Comparison of ENCODE assay signal across 9 mouse cellular contexts in the genomic region with DNA sequence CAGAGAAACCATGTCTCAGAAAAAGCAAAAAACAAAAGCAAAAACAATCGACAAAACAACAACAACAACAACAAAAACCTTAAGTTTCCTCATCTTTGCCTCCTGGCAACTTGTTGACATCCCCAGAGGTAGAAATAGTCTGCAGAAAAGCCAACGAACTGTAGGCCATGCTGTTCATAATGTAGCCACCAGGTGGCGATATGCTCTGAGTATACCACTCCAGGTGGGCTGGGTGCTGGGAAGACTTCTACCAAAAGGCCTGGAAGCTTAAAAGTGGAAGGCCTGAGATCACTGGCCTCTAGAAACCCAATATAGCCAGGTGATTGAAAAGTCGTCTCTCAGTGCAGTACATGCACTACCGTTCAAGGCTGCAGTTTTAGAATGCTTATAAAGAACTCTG. TPM values are rescaled to one million over a fixed set of nuclear protein-coding genes. Genes with fewer than 3 reads are reported as not detected.
DNase-seq lines count a peak whose midpoint lies in the region; ATAC-seq and TF ChIP-seq lines count a peak whose summit lies in the region.
"Had no signal": no experiment of that assay in that cellular context is flagged by ENCODE, and none has a peak within 500 bp of the region (broad histone marks: within the 10 kb centered on the region; RNA-seq: fewer than 3 reads in every experiment).

No protein-coding gene starts in this region.

- H3K36me3 ChIP-seq in G1E (replicated peaks), result no peaks in the 10 kb centered on the region
- no peaks in the 10 kb centered on the region for H3K36me3 ChIP-seq in lung, embryonic 14.5 days (ENCODE audit: insufficient read depth)

- TF ChIP-seq CTCF in G1E (IDR thresholded peaks at IDR 0.05; ENCODE audit: low read depth, low read length), result peak; percentile 94
- TF ChIP-seq CTCF in lung, embryonic 14.5 days (IDR thresholded peaks at IDR 0.05; ENCODE audit: low read depth), result peak; percentile 90

- H3K4me2 ChIP-seq in lung, embryonic 14.5 days, result no peak overlapping the region

- 14% methylated on average over 5 of the region's 5 CpGs for WGBS in large intestine, adult 2 months
- WGBS in lung, embryonic 14.5 days, result 20% methylated on average over 5 of the region's 5 CpGs

- no peak overlapping the region for H3K9ac ChIP-seq in lung, embryonic 14.5 days

- no peak for ATAC-seq in G1E (ENCODE audit: extremely low read depth, insufficient number of reproducible peaks, low FRiP score, poor library complexity, severe bottlenecking)
- no peak for ATAC-seq in lung, embryonic 14.5 days (ENCODE audit: insufficient read depth)

- no peaks in the 10 kb centered on the region for H3K9me3 ChIP-seq in G1E (replicated peaks)
- H3K9me3 ChIP-seq in lung, embryonic 14.5 days (ENCODE audit: low read depth, low read length), result no peaks in the 10 kb centered on the region

- H3K4me3 ChIP-seq in G1E (ENCODE audit: low read depth, low read length), result no peak overlapping the region
- H3K4me3 ChIP-seq in lung, embryonic 14.5 days (ENCODE audit: low read depth, low read length), result no peak overlapping the region

- H3K27ac ChIP-seq in lung, embryonic 14.5 days (ENCODE audit: low read depth), result no peak overlapping the region

- DNase-seq in A20 (ENCODE audit: low read depth, low spot score) (peak; percentile 75), G1E (ENCODE audit: low spot score) (peak; percentile 42)
- DNase-seq in cerebellum, adult 18-20 months, result peak; percentile 81 to 85
- peak; percentile 84 for DNase-seq in gastrocnemius, adult 18-20 months (ENCODE audit: low spot score)
- peak; percentile 54 for DNase-seq in large intestine, adult 2 months (ENCODE audit: low read depth, low spot score)
- DNase-seq in lung, embryonic 14.5 days, result peak; percentile 87
- peak; percentile 74 for DNase-seq in right cerebral cortex, postnatal 4 days
- DNase-seq in yolk sac, embryonic 10.5 days (ENCODE audit: low spot score), result peak; percentile 47

- peaks cover 23% of the 10 kb centered on the region for H3K27me3 ChIP-seq in G1E (ENCODE audit: insufficient read depth, low read length)
- H3K27me3 ChIP-seq in lung, embryonic 14.5 days (ENCODE audit: insufficient read depth, low read length), result no peaks in the 10 kb centered on the region

- 0 out of 2 replicates have a peak, but pooled peaks cover 2% of the 10 kb centered on the region for H3K4me1 ChIP-seq in G1E (ENCODE audit: insufficient read depth, low read depth, low read length)
- H3K4me1 ChIP-seq in lung, embryonic 14.5 days (ENCODE audit: insufficient read depth), result no peaks in the 10 kb centered on the region

RNA-seq across cellular contexts. Expression of a gene that starts 2.4 kb away (rescaled TPM):
- total RNA-seq in G1E (2014; fragmentation: Nextera tagmentation) (not detected in 2 replicates), G1E (2017) (not detected in 2 replicates)
- not detected in 2 replicates for polyA plus RNA-seq in G1E (2012)
- total RNA-seq in gastrocnemius, adult 18-20 months (2021), result not detected
- polyA plus RNA-seq in large intestine, adult 2 months (2012; rRNA removed), result not detected in 2 replicates
- not detected in 2 replicates for polyA plus RNA-seq in lung, embryonic 14.5 days (2014; fragmentation: Nextera tagmentation; extraction: Ambion mirVana)
- polyA plus RNA-seq: lung, embryonic 16.5 days had no signal

RNA-seq across cellular contexts. Expression of a gene that starts 11.4 kb away (rescaled TPM):
- total RNA-seq in G1E (2014; fragmentation: Nextera tagmentation) (not detected in 2 replicates), G1E (2017) (0.05 and 0.06 TPM in 2 replicates)
- not detected in 2 replicates for polyA plus RNA-seq in G1E (2012)
- 10 to 100 TPM; 47.6 to 50.7 TPM for total RNA-seq in gastrocnemius, adult 18-20 months (2021)
- polyA plus RNA-seq in large intestine, adult 2 months (2012; rRNA removed), result 287 and 392 TPM in 2 replicates
- 0.41 TPM in 1 of 2 replicates, not detected in the other for polyA plus RNA-seq in lung, embryonic 14.5 days (2014; fragmentation: Nextera tagmentation; extraction: Ambion mirVana)

RNA-seq across cellular contexts. Expression of a gene that starts 28.6 kb away (rescaled TPM):
- total RNA-seq in G1E (2014; fragmentation: Nextera tagmentation), result 38.5 and 40.9 TPM in 2 replicates
- 55.0 and 58.4 TPM in 2 replicates for total RNA-seq in G1E (2017)
- polyA plus RNA-seq in G1E (2012), result 96.0 and 100 TPM in 2 replicates
- total RNA-seq in gastrocnemius, adult 18-20 months (2021), result 10 to 100 TPM; 16.3 to 16.5 TPM
- polyA plus RNA-seq in large intestine, adult 2 months (2012; rRNA removed), result 26.9 and 35.5 TPM in 2 replicates
- polyA plus RNA-seq in lung, embryonic 14.5 days (2014; fragmentation: Nextera tagmentation; extraction: Ambion mirVana), result 59.1 and 71.1 TPM in 2 replicates

RNA-seq across cellular contexts. Expression of a gene that starts 29.0 kb away (rescaled TPM):
- 329 and 422 TPM in 2 replicates for total RNA-seq in G1E (2014; fragmentation: Nextera tagmentation)
- 35.1 and 42.1 TPM in 2 replicates for total RNA-seq in G1E (2017)
- 210 and 227 TPM in 2 replicates for polyA plus RNA-seq in G1E (2012)
- total RNA-seq in gastrocnemius, adult 18-20 months (2021), result 100 to 1,000 TPM; 127 to 128 TPM
- polyA plus RNA-seq in large intestine, adult 2 months (2012; rRNA removed), result 196 and 232 TPM in 2 replicates
- polyA plus RNA-seq in lung, embryonic 14.5 days (2014; fragmentation: Nextera tagmentation; extraction: Ambion mirVana), result 515 and 542 TPM in 2 replicates

RNA-seq across cellular contexts. Expression of a gene that starts 39.8 kb away (rescaled TPM):
- total RNA-seq in G1E (2014; fragmentation: Nextera tagmentation) (not detected in 2 replicates), G1E (2017) (0.16 TPM in 1 of 2 replicates, not detected in the other)
- polyA plus RNA-seq in G1E (2012), result not detected in 2 replicates
- not detected for total RNA-seq in gastrocnemius, adult 18-20 months (2021)
- polyA plus RNA-seq in large intestine, adult 2 months (2012; rRNA removed), result 0.05 and 0.16 TPM in 2 replicates
- 2.2 and 2.9 TPM in 2 replicates for polyA plus RNA-seq in lung, embryonic 14.5 days (2014; fragmentation: Nextera tagmentation; extraction: Ambion mirVana)

Comparison
In these comparisons a context has a peak if more than half of its experiments do, and no peak if none do; other contexts are left out.
1. RNA of a gene that starts 11.4 kb away (polyA plus RNA-seq): 287 to 392 TPM in large intestine, adult 2 months; 0.41 TPM in lung, embryonic 14.5 days and not detected in G1E; every median in the first group is over 100 times any median in the second.
2. Peak in every context shown above with its lines, with median percentiles within 50 percentile points of each other: DNase-seq.